Mouse (Mus musculus) lung, postnatal 0 days (tissue): ENCODE results near the gene Uba5. TPM values are rescaled to one million over a fixed set of nuclear protein-coding genes. Genes with fewer than 3 reads are reported as not detected.

Source experiments
- ATAC-seq: fragments of 200-750 bp; cut with Nextera tagmentation; 2 replicates; pipeline ENCODE4 v1.8.0; 2017; ENCODE audit warnings: moderate library complexity
- DNase-seq: peaks from one replicate; pipeline ENCODE4 v3.0.0-alpha.2; 2016; ENCODE audit warnings: low spot score
- H3K27ac ChIP-seq: fragments of 300-500 bp; sonication (generic); 2 replicates; pipeline ENCODE4 v1.5.1; 2014; ENCODE audit warnings: antibody characterized with exemption, mild to moderate bottlenecking, low read length, mixed read lengths
- H3K27me3 ChIP-seq: fragments of 300-500 bp; sonication (generic); replicated peaks from 2 replicates; pipeline ENCODE4 v1.6.1; 2014; ENCODE audit warnings: low read length, mixed read lengths; ENCODE audit not compliant: insufficient read depth
- H3K36me3 ChIP-seq: fragments of 300-500 bp; sonication (generic); 2 replicates; pipeline ENCODE4 v1.6.1; 2014; ENCODE audit warnings: low read length, mixed read lengths; ENCODE audit not compliant: insufficient read depth
- H3K4me1 ChIP-seq: fragments of 300-500 bp; sonication (generic); 2 replicates; pipeline ENCODE4 v1.6.1; 2014; ENCODE audit warnings: antibody characterized with exemption, low read depth, low read length, mixed read lengths; ENCODE audit not compliant: insufficient read depth
- H3K4me2 ChIP-seq: fragments of 300-500 bp; sonication (generic); replicated peaks from 2 replicates; pipeline ENCODE4 v1.6.1; 2014; ENCODE audit warnings: low read depth, mild to moderate bottlenecking, low read length, moderate library complexity, mixed read lengths
- H3K4me3 ChIP-seq: fragments of 300-500 bp; sonication (generic); 2 replicates; pipeline ENCODE4 v1.5.1; 2014; ENCODE audit warnings: low read depth, low read length
- H3K9ac ChIP-seq: fragments of 300-500 bp; sonication (generic); replicated peaks from 2 replicates; pipeline ENCODE4 v1.6.1; 2014; ENCODE audit warnings: low read depth, mild to moderate bottlenecking
- H3K9me3 ChIP-seq: fragments of 300-500 bp; sonication (generic); 2 replicates; pipeline ENCODE4 v1.6.1; 2016; ENCODE audit warnings: low read length, mixed read lengths
- CTCF ChIP-seq: IDR thresholded peaks from 2 replicates; pipeline ENCODE4 v1.5.1; 2016; ENCODE audit warnings: antibody characterized with exemption, mild to moderate bottlenecking
- EP300 ChIP-seq: IDR thresholded peaks from 2 replicates; pipeline ENCODE4 v1.6.1; 2016; ENCODE audit warnings: antibody characterized with exemption, mild to moderate bottlenecking, control low read depth
- WGBS: fragments of 180-500 bp; shearing (Covaris S2); extraction: QIAGEN DNeasy Blood & Tissue Kit; methylation state at CpG from one replicate; pipeline ENCODE4 v1.1.7; 2014; 5-methylcytosine and 5-hydroxymethylcytosine counted together
- polyA plus RNA-seq: library from polyadenylated mRNA; unstranded; fragments of >200 nt; fragmentation: Nextera tagmentation; extraction: Ambion mirVana; gene quantifications from 2 replicates; pipeline ENCODE4 v1.2.1, GENCODE M21; 2015

The Uba5 gene
- polyA plus RNA-seq, 1 experiment from 2014 or later: 36.8 TPM

DNA sequence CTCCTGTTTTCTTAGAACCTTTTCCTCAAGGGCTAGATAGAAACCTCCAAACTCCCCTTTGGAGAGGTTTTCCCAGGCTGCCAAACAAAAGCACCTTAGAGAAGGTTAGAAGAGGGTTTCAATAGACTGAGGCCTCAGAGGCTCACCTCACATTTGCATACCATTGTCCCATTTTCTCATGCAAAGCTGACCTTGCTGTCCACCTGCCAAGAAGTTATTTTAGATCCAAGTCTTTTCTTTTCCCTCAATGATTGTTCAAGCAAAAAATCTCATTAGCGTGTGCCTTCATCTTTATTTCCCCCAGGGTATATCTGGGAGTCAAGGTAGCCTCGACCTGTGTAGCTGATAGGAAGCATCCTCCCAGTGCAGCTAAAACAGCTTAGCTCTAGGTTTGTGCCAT, 40.0 kb upstream of the Uba5 start:
- WGBS: 51% methylated on average over 2 of the region's 2 CpGs
- H3K9ac ChIP-seq: no peak overlapping the region

GRCm38 (mm10) chr9:104102301-104102700, 39.4 kb upstream of the Uba5 start:
- no peaks in the 10 kb centered on the region for H3K36me3 ChIP-seq
- no peak overlapping the region for H3K27ac ChIP-seq
- TF ChIP-seq CTCF (no peak), EP300 (no peak)
- no peaks in the 10 kb centered on the region for H3K4me1 ChIP-seq
- H3K9ac ChIP-seq: no peak overlapping the region
- DNase-seq: no peak
- H3K9me3 ChIP-seq: no peaks in the 10 kb centered on the region
- H3K4me2 ChIP-seq: no peak overlapping the region
- 36% methylated on average over 6 of the region's 6 CpGs for whole genome bisulfite sequencing
- H3K4me3 ChIP-seq: no peak overlapping the region
- ATAC-seq: no peak
- no peaks in the 10 kb centered on the region for H3K27me3 ChIP-seq

More for the DNA sequence above, 40.0 kb upstream of the Uba5 start:
- Histone ChIP-seq H3K27ac (no peak overlapping the region), H3K9me3 (no peaks in the 10 kb centered on the region), H3K4me3 (no peak overlapping the region), H3K4me2 (no peak overlapping the region), H3K27me3 (no peaks in the 10 kb centered on the region), H3K4me1 (no peaks in the 10 kb centered on the region), H3K36me3 (no peaks in the 10 kb centered on the region)
- DNase-seq (no peak), ATAC-seq (no peak)
- TF ChIP-seq CTCF (no peak), EP300 (no peak)

- Histone ChIP-seq H3K36me3 (no peaks in the 10 kb centered on the region), H3K9me3 (no peaks in the 10 kb centered on the region), H3K27ac (no peak overlapping the region), H3K4me3 (no peak overlapping the region), H3K4me1 (no peaks in the 10 kb centered on the region), H3K4me2 (no peak overlapping the region), H3K9ac (no peak overlapping the region), H3K27me3 (no peaks in the 10 kb centered on the region)
- TF ChIP-seq CTCF (no peak), EP300 (no peak)
- no peak for DNase-seq
- 60% methylated on average over 3 of the region's 3 CpGs for WGBS
- no peak for ATAC-seq
Observed at GRCm38 (mm10) chr9:104101458-104101857, 38.5 kb upstream of the Uba5 start.

DNA sequence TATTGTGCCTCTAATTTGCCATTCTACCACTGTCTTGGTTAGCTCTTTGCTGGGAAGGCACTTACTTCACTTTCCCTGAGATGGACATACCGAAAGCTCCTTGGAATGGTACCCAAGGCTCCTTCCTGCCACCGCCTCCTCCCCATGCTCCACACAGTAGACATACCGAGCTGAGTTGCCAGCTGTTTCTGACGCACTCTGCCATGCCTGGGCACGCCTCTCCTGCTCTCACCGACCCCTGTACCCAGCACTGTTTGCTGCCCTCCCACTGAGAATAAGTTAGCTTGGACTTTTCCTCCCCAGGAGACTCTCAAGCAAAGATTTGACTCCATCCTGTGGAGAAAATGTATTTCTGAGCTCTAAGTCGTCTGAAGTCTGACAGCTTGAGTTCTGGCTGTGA, 37.9 kb upstream of the Uba5 start:
- no peak overlapping the region for H3K27ac ChIP-seq
- no peak for ATAC-seq
- 52% methylated on average over 7 of the region's 7 CpGs for WGBS

DNA sequence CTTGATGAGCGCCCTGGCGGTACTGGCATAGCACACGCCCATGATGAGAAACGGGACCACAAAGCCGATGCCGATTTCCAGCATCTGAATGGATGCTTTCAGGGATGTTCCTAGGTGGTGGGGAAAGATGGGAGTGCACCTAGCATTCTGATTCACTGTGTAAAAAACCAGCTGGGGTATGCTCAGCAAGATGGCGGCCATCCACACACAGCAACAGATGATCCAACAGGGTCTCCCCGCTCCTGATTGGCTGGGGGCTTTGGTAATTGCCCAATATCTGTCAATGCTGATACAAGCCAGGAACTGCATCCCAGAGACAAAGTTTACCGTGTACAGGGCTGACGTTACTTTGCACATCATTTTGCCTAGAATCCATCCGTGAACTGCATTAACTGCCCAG, 36.1 kb upstream of the Uba5 start:
- ATAC-seq (no peak), DNase-seq (no peak)
- Histone ChIP-seq H3K9me3 (no peaks in the 10 kb centered on the region), H3K4me3 (no peak overlapping the region), H3K9ac (no peak overlapping the region), H3K27ac (no peak overlapping the region), H3K4me1 (no peaks in the 10 kb centered on the region), H3K4me2 (no peak overlapping the region), H3K27me3 (no peaks in the 10 kb centered on the region), H3K36me3 (no peaks in the 10 kb centered on the region)
- TF ChIP-seq EP300 (no peak), CTCF (no peak)
- 88% methylated on average over 11 of the region's 11 CpGs for WGBS

More for the DNA sequence above, 37.9 kb upstream of the Uba5 start:
- no peak for DNase-seq
- Histone ChIP-seq H3K36me3 (no peaks in the 10 kb centered on the region), H3K4me3 (no peak overlapping the region), H3K9me3 (no peaks in the 10 kb centered on the region), H3K9ac (no peak overlapping the region), H3K4me2 (no peak overlapping the region), H3K4me1 (no peaks in the 10 kb centered on the region), H3K27me3 (no peaks in the 10 kb centered on the region)
- TF ChIP-seq EP300 (no peak), CTCF (no peak)

GRCm38 (mm10) chr9:104098256-104098655, 35.3 kb upstream of the Uba5 start:
- H3K9ac ChIP-seq: no peak overlapping the region
- no peak overlapping the region for H3K4me3 ChIP-seq
- H3K36me3 ChIP-seq: no peaks in the 10 kb centered on the region
- TF ChIP-seq EP300: peak; percentile 93
- TF ChIP-seq CTCF: no peak
- H3K4me2 ChIP-seq: no peak overlapping the region
- ATAC-seq (peak; percentile 80), DNase-seq (peak; percentile 52)
- 43% methylated on average over 5 of the region's 5 CpGs for WGBS
- H3K9me3 ChIP-seq: no peaks in the 10 kb centered on the region
- H3K4me1 ChIP-seq: no peaks in the 10 kb centered on the region
- no peaks in the 10 kb centered on the region for H3K27me3 ChIP-seq
- no peak overlapping the region for H3K27ac ChIP-seq

DNA sequence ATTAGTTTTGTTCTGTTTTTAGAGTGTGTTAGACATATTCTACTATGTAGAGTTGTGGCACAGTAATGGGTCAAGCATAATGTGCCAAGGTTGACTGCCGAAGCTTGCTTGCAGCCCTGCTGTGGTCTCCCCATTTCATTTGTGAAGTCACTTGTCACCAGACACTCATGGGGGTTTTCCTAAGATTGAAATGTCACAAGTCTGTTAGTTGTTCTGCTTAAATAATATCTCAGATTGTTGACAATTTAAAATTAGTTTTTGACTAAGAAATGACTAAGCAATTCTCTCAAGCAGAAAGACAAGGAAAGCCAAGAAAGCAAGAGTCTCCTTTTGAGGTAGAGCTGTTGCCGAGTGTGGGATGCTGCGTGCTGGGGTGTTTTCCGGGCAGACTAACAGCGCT, 30.0 kb upstream of the Uba5 start:
- Histone ChIP-seq H3K27me3 (no peaks in the 10 kb centered on the region), H3K9ac (no peak overlapping the region), H3K4me1 (0 out of 2 replicates have a peak, but pooled peaks cover 7% of the 10 kb centered on the region), H3K4me3 (no peak overlapping the region), H3K27ac (no peak overlapping the region), H3K9me3 (no peaks in the 10 kb centered on the region), H3K36me3 (no peaks in the 10 kb centered on the region), H3K4me2 (no peak overlapping the region)
- no peak for ATAC-seq
- 96% methylated on average over 5 of the region's 5 CpGs for WGBS
- TF ChIP-seq EP300: no peak
- TF ChIP-seq CTCF: no peak
- no peak for DNase-seq
